Mouse (Mus musculus): ENCODE results near the gene Dot1l.
"Not testable (repeated sequence)": the region's sequence is repeated elsewhere in the genome, so short reads cannot be mapped to it uniquely, and the experiment has no call there.

The Dot1l gene

DNA sequence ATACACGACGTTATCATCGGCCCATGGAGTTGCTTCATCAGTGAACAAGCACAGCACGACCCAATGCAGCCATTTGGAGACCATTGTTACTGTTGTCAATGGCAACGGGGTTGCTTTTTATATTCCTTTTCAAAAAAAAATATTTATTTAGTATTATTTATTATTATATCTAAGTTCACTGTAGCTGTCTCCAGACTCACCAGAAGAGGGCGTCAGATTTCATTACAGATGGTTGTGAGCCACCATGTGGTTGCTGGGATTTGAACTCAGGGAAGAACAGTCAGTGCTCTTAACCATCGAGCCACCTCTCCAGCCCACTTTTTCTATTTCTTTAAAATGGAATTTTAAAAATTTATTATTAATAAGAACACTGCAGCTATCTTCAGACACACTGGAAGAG is 59.8 kb downstream of the Dot1l start:
- no peak for DNase-seq

GRCm38 (mm10) chr10:80816303-80816702 is 61.3 kb downstream of the Dot1l start:
- DNase-seq: not testable (repeated sequence)

GRCm38 (mm10) chr10:80817164-80817563 is 62.2 kb downstream of the Dot1l start:
- no peak for DNase-seq

- not testable (repeated sequence) for DNase-seq
Measured at GRCm38 (mm10) chr10:80817955-80818354, 62.9 kb downstream of the Dot1l start.

DNA sequence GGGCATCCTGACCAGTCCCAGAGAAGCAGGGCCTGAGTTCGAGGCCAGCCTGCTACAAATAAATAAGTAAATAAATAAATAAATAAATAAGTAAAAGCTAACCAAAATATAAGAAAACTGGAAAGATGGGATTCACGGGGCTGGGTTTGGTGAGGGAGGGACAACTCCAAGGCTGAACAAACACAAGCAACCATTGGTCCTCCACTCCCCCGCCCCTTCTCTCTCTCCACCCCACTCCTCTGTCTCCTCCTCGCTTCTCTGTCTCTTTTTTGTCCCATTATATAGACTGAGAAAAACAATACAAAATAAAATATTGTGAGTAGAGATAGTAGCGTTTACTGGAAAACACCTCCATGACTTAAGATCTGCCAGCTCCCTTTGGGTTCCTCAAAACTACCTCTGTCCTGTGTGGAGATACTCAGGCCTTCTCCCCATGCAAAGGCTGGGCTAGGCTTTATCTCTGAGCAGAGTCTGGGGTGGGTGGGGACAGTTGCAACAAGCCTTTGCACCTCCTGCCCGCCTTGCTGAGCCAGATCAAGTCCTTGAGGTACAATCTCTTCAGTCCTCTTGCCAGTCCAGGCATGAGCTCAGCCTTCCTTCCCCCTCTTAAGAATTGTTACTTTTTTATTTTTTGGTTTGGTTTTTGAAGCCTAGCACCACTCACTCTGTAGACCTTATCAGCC is 63.7 kb downstream of the Dot1l start:
- no peak for DNase-seq

- DNase-seq: peak; percentile 77 to 79
Measured at GRCm38 (mm10) chr10:80819406-80819805, 64.4 kb downstream of the Dot1l start.

DNA sequence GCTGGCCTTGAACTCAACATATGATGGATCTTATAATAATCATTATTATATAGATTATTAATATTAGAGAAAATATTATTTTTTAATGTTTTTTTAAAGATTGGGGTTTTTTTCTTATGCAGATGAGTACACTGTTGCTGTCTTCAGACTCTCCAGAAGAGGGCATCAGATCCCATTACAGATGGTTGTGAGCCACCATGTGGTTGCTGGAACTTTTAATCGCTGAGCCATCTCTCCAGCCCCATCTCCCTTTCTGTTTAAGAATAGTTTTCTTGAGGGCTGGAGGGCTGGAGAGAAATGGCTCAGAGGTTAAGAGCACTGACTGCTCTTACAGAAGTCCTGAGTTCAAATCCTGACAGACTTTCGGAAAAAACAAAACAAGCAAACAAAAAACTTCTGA is 67.0 kb downstream of the Dot1l start:
- no peak for DNase-seq

- no peak for DNase-seq
Measured at GRCm38 (mm10) chr10:80822528-80822927, 67.5 kb downstream of the Dot1l start.

GRCm38 (mm10) chr10:80823316-80823715 is 68.3 kb downstream of the Dot1l start:
- no peak for DNase-seq

- no peak for DNase-seq
Measured at GRCm38 (mm10) chr10:80823847-80824643, 69.0 kb downstream of the Dot1l start.

DNA sequence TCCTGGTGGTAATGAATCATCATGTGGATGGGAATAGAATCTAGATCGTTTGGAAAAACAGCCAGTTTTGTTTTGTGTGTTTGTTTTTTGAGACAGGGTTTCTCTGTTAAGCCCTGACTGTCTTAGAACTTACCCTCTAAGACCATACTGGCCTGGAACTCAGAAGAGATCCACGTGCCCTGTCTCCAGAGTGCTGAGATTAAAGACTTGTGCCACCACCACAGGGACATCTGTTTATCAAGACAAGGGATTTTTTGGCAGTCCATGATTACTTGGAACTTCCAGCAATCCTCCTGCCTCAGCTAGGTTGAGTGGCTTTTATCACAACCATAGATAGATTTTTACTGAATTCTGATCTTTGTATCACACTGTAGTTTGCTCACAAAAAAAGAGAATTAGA is 69.8 kb downstream of the Dot1l start:
- DNase-seq: no peak

GRCm38 (mm10) chr10:80826151-80827062 is 71.4 kb downstream of the Dot1l start, which contains the start of gene Oaz1:
Gene Oaz1 (plus strand): TSS chr10:80826656.
- peak; percentile 100 for DNase-seq

DNA sequence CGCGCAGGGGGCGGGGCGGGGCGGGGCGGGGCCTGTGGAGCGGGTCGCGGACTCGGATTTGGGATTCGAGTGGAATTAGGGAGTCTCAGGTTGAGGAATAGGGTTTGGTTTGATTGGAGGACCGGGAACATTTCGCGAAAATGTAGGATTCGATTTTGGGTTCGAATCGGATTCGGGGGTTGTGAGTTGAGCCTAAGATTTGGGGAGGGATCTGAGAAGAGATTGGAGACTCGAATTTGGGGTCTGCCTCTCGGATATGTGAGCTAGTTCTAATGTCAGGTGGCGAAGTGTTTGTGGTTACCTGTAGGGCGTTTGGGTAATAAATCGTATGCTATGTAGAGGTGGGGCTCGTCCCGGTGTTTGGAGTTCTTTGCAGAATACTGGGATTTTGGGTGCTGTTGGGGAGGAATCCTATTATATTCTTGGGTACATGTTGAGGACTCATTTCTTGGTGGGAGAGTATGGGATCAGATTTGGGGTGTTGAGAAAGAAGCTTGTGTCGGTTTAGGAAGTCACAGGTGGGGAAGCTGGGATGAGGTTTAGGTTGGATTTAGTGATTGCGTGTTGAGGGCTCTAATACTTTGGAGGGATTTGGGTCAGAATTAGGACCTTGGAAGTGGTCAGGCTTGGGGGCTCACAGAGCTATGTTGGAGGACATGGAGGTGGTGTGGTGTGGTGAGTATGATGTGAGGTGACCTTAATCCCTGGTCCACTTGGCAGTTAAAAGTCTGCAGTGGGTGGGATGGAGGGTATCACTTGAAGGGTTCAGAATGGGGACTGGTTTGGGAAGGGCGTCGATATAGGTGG is 72.3 kb downstream of the Dot1l start:
- DNase-seq: no peak

- no peak for DNase-seq
Measured at GRCm38 (mm10) chr10:80827870-80828420, 72.9 kb downstream of the Dot1l start.

DNA sequence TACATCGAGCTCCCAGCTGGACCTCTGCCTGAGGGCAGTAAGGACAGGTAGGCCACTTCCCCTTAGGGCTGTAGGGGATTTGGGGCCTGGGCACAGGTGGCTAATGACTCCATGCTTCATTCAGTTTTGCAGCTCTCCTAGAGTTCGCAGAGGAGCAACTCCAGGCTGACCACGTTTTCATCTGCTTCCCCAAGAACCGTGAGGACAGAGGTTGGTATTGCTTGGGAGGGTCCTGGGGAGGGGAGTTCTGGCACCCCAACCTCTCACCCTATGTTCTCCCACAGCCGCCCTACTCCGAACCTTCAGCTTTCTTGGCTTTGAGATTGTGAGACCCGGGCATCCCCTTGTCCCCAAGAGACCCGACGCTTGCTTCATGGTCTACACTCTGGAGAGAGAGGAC is 73.6 kb downstream of the Dot1l start:
- DNase-seq: not testable (repeated sequence)

GRCm38 (mm10) chr10:80829359-80830278 is 74.6 kb downstream of the Dot1l start:
- no peak for DNase-seq

DNA sequence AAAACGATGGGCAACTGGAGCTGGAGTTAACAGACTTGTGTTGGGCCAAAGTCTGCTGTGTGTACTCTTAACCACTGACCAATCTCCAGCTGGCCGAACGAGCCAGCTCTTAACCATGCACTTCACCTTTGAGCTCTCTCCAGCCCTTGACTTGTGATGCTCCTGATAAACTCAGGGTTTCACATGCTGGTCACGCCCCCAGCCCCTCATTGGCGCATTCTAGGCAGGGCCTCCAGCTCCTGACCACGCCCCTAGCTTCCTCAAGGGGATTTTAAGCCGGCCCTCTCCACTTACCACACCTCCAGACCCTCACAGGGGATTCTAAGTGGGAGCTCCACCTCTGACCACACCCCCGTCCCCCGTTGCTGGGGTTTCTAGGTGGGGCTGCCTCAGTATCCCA is 76.1 kb downstream of the Dot1l start:
- peak; percentile 84 to 88 for DNase-seq

DNA sequence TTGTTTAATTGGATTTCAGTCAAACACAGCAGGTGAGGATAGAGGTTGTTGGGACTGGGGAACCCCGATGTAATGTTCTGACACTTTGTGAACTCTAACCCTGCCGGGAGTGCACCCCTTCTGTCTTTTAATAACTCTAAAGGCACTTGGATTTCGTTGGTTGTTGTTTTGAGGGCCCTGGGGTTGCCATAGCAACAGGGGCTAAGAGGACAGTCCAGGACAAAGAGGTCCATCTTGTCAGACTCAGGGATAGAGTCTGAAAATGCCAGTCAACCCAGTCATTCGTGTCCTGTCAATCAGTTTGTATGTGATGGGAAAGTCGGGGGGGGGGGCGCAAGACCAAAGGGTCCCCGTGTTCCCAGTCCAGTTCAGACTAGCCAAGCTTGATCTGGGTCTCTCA is 77.8 kb downstream of the Dot1l start:
- DNase-seq: no peak

- DNase-seq: no peak
Measured at GRCm38 (mm10) chr10:80835617-80836016, 80.6 kb downstream of the Dot1l start.

DNA sequence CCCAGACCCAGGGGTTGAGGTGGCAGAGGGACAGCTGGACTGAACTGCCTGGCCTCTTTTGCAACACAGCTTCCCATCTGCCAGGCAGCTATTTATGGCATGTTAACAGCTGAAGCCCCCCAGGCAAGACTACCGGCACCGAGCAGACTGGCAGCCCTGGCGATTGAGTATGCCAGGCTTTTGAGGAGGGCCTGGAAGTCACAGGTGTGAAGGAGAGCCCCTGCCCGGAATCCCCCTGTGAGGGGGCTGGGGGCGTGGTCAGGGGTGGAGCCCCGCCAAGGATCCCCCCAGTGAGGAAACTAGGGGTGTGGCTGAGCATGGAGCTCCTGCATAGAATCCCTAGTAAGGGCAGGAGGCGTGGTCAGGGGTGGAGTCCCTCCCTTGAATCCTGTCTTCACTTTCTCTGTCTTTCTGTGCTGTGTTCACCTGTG is 82.0 kb downstream of the Dot1l start:
- DNase-seq: no peak

DNA sequence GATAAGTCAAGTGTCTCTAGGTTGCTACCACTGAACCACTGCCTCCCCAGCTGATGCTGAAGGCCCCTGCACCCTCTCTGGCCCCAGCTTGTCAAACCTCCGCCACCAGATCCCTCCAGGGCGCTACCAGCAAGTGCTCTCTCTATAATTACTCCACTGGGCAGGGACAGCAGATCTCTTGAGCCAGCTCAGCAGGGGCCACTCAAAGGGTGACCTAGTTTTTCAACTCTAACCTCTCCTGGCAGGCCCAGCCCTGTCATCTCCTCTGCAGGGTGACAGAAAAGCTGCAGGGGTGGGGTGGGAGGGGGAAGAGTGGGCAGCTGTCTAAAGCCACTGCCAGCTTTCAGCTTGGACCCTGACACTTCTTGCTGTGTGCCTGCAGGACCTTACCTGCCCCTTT is 82.8 kb downstream of the Dot1l start:
- no peak for DNase-seq

All from kidney, adult 8-10 months (tissue).